Mouse (Mus musculus) bone marrow macrophage, adult 2 months (primary cell): Measurements from ENCODE around the gene Brd7.

ENCODE experiments used
- CTCF ChIP-seq: IDR thresholded peaks from 2 replicates; pipeline ENCODE4 v1.5.1; 2012; ENCODE audit warnings: low read depth, mild to moderate bottlenecking, low read length, moderate library complexity
- POLR2A ChIP-seq: IDR thresholded peaks from 2 replicates; pipeline ENCODE4 v1.6.1; 2012; ENCODE audit warnings: mild to moderate bottlenecking, low read depth, low read length, borderline replicate concordance

- TF ChIP-seq CTCF (no peak), POLR2A (no peak)
Measured at GRCm38 (mm10) chr8:88330816-88331215, 31.2 kb downstream of the Brd7 start.
